Mouse (Mus musculus): ENCODE data around the gene Tbck.

The Tbck gene

DNA sequence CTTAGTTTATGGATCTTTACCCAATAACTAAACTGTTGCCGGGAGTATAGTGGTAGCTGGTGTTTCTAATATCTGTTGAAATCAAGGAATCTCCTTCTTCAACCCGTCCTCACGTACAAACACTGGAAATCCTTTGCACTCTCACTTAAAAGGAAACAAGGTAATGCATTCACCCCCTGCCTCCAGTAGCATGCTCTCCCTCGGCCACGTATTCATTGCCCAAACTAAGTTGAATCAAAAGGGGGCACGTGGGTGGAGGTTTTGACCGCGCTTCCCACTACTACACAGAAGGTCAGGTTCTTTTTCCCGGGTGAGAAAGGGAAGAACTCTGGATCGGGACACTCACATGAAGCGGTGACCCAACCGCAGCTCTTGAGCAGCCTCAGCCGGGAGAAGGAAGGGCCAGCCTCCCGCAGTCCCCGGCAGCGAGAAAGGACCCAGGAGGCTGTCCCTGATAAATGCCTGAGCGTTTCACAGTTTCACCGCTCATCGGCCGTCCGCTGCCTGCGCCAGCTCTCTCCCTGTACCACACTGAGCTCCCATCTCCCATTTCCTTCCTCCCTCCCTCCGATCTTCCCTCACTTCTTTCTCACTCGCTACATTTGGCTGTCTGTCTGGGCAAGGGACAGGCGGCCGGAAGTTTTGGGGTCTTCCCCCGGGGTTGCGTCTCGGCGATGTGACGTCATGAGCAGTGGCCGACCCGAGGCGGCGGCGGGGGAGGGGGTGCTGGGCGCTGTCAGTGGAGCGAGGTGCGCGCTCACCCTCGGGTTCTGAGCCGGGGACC is at the start of gene Tbck:
Tbck (plus strand) TSS at position 698 of the 784 bp plus-strand sequence.
- DNase-seq, result peak; percentile 95

DNA sequence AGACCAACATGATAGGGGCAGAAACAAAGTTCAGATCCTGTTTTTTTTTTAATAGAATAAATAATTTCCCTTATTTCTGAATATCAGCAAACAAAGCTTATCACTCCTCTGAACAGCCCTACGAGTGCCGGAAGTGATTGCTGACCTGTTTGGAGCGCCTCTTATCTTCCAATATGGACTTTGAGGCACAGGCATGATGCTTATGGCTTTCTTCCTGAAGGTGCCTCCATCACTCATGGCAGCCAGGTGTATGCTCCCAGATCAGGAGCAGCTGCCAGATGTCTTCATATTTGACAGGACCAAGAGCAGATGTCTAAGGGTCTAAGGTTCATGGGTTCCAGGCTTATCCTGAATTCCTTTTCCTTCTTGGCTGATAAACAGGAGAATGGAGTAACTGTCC is 46.9 kb upstream of the Tbck start:
- DNase-seq, result no peak

DNA sequence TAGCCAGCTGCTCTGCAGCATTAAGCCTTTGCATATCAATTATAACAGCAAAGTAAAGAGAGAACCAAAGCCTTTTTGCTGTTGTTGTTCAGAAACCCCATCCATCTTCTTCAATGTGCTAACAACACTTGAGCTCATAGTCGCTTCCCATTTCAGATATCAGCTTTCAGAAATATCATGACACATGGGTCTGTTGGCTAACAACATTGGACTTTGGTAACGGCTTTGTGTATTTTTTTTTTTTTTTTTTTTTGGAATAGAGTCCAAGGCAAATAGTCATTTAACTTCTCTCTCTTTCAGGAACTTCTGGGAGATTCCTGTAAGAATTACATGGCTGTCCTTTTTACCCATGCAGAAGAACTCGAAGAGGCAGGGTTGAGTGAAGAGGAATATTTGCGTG is 39.9 kb upstream of the Tbck start:
- DNase-seq, result no peak

DNA sequence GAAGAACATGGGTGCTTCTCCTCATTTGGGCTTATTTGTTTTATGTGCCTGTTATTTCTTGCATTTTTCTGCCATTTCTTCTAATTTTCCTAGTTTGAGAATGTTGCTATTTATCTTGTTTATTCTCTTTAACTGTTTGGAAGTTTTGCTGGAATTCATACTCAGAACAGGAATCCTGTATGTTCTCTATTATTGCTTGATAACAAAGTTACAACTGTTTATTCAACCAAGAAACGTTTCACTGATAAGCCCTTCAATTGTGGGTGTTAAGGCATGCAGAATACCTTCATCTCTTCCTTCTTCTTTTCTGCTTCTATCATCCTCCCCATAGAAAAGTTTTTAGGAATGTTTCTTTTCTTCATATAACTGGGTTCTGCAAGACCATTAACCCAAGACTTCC is 37.1 kb upstream of the Tbck start:
- DNase-seq, result no peak

DNA sequence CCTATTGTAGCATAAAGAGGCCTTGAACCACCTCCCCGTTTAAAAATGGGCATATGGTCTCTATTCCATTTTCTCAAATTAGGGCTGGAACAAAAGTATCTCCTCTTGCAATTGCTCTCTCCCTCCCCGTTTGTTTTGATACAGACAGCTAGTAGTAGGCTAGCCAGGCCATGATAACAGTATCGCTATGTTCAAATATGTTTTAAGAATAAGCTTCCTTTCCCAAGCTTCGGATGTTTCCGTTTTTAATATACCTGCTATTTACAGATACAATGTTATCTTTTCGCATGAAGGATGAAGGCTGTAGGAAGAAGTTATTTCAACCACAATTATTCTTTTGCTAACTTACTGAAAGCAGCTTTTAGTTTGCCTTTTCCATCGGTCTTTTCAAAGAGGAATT is 34.6 kb upstream of the Tbck start:
- DNase-seq, result no peak

DNA sequence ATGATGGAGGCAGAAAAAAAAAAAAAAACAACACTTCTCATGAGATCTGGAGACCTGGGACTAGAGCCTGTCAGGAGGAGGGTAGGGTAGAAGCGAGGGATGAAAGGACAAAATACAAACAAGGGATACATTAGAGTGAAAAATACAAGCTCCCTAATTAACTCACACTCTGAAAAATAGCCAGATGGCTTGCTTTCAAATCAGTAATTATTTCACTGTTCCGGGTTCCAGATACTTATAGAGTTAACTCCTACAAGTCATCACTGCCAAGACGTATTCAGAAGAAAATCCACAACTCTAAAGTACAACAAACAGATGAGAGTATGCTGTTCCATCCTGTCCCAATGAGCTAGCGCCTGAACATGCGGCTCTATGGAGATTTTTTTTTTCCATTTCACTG is 33.8 kb upstream of the Tbck start:
- no peak for DNase-seq

DNA sequence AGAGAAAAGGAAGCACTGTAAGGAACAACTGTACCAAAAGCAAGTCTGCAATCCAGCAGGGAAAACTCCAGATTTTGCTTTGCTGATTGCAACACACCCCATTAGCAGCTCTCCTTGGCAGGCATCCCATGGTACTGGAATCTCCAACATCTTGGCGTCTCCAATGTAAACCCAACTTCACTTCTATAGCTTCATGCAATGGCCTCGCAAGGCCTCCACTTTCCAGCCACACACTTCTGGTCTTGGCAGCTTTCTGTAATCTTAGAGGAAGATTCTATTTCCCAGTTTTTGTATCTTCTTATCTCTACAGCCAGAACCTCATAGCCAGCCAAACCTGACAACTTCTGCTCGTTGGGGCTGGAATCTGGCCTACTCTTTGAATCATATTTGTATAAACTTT is 32.2 kb upstream of the Tbck start:
- DNase-seq, result no peak

DNA sequence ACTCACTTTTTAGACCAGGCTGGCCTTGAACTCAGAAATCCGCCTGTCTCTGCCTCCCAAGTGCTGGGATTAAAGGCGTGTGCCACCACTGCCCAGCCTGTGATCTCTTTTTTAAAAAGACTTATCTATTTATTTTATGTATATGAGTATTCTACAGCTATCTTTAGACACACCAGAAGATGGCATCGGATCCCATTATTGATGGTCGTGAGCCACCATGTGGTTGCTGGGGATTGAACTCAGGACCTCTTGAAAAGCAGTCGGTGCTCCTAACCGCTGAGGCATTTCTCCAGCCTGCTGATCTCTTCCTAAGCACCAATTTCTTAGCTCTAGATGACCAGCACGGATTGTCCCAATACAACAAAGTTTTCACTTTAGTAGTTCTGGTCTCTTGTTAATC is 30.0 kb upstream of the Tbck start:
- no peak for DNase-seq

DNA sequence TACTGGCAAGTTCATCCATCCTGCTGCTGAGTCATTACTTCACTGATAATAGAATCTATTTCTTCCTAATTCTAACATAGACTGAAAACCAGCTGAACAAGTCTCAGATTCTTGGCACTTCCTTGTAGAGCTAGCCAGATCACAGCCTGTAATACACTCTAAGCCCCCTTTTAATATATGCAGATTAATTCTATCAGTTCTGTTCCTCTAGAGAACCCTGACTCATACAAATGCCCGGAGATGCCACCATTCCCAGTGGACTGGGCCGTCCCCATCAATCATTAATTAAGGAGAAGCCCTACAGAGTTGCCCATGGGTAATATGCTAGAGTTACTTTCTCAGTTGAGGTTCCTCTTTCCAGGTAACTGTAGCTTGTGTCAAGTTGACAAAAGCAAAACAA is 28.0 kb upstream of the Tbck start:
- DNase-seq, result no peak

DNA sequence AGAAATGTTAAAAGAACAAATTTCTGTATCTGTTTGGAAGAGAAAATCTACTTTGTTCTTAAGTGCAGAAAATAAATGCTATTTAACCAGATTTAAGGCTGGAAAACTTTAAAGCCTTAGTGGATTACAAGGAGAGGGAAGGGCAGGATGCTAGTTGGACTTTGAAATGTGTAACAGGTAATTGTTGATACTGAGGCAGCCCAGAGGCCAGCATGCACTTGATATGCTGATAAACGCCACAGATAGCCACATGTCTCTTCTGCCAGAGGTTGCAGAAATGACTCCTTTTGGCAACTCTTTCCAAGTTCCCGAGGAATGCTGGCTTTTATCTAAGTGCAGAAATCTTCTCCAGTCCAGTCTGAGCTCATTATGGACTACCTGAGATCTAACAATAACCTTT is 6.5 kb upstream of the Tbck start:
- DNase-seq, result no peak

DNA sequence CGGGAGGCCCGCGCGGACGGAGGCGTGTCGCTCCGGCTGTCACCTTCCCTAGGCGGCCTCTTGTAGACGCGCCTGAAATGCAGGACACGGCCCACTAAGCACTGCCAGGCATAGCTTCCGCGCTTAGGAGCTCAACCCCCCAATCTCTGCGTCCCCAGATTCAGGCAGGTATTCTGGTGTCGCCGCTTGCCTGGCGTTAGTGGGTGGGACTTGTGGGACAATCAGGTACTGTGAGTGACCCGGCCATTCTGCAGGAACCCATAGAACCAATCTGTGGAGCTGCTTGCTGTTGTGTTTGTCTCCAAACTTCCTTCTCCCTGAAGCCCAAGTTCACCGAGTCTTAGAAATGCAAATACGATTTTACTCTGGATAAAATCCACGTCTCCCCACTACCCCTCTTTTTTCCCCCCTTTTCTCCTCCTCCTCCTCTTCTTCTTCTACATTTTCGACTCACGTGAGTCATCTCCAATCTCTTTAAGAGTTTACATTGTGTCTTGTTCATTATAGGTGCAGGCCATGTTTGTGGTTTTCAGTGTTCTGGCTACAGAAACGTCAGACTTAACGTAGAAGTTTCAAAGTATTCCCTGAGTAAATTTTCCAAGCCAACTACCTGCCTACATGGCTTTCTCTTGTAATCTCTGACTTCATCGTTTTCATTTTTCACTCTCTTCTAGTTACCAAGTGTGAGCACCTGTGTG is 436 bp downstream of the Tbck start, which contains the start of gene Aimp1:
Aimp1 (minus strand) TSS at position 140 of the 698 bp plus-strand sequence.
- no peak for DNase-seq

DNA sequence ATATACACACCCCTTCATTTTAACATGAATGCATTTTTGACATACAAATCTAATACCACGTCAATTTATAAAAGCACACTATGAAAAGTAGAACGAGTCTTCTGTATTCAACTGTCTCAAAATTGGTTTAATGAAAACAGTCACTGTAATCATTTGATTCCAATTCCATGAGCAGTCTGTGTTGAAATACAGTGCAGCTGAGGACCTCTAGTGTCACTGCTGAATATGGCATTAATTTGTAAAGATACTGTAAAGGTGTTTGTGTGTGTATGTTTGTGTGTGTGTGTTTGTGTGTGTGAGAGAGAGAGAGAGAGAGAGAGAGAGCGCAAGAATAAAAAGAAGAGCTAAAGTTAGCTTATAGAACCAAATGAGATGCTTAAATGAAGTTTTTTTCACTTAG is 17.4 kb downstream of the Tbck start:
- DNase-seq, result peak; percentile 8

DNA sequence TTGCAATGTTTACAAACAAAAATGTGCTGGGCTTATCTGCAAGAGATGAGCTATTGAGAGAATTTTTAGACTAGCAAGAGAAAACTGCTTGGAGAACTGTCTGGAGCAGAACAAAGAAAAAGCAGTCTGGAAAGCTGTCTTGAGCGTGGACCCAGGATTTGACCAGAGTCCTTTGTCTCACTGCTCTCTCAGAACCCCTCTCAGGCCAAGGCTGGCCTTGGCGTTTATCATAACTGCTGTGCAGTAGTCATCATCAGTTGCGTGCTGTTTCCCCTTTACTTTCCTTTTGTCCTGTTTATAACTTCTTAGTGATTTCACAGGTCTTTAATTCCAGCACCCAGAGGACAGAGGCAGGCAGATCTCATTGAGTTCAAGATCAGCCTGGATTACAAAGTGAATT is 20.3 kb downstream of the Tbck start:
- no peak for DNase-seq

DNA sequence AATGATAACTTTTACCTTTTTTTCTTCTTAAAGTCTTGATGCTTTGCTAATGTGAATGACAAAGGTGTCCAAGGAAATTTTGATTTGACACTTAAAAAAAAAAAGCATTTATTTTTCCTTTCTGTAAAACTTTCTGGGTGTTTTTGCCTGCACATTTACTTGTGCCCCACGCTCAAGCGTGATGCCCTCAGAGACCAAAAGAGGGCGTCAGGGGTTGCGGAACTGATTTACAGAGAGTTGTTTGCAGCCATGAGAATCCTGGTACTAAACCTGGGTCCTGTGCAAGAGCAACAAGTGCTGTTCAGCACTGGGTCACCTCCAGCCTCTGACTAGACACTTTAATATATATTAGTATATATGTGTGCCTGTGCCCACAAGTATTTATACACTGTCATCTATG is 23.0 kb downstream of the Tbck start:
- peak; percentile 7 for DNase-seq

DNA sequence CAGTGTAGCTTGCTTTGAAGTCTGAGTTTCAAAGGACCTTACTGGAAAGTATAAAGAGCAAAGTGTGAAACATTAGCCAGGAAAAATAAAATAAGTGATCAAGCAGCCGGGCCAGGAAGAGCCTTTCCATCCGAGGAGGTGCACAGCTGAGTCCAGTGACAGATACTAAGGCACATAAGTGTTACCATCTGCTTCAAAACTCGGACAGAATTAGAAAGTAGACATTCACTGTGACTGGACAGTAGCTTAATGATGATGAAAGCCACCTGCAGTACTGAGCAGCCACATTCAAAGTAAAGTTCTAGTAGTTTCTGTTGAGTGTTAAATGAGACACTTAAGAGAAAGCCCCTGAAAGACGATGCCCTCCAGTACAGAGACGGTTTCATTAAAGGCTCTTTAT is 30.0 kb downstream of the Tbck start:
- DNase-seq, result no peak

DNA sequence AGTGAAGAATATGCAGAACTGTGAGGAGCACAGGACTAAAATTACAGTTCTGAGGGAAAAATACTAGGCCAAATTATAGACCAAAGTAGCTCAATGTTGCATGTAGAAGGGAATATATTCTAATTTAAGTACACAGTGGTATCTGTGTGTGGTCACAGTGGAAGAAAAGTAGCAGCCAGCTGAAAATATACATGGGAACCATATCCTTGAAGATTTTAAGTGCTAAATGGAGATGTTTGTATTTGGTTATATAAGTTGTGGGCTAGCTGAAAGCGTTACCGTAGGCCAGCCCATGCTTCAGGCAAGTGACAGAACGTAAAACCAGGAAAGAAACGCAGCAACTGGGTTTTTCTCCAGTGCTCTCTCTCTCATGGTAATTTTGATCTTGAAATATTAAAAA is 33.4 kb downstream of the Tbck start:
- no peak for DNase-seq

DNA sequence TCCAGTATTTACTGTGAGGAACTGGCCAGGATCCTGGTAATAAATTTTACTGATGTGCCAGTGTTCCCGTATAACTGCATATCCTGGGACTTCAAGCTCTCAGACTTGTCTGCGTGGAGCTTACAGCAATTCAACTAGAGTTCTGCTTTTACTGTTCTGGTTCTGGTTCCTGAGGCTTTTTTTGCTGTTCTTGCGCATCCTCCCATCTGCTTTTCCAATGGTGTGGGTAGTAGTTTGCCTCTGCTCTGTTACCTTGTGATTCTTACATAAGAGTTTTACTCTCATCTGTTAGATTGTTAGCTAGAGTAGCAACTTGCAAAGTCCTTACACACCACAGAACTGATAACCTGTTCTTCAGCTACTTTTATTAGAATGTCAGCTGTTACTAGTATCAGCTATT is 40.4 kb downstream of the Tbck start:
- DNase-seq, result no peak

DNA sequence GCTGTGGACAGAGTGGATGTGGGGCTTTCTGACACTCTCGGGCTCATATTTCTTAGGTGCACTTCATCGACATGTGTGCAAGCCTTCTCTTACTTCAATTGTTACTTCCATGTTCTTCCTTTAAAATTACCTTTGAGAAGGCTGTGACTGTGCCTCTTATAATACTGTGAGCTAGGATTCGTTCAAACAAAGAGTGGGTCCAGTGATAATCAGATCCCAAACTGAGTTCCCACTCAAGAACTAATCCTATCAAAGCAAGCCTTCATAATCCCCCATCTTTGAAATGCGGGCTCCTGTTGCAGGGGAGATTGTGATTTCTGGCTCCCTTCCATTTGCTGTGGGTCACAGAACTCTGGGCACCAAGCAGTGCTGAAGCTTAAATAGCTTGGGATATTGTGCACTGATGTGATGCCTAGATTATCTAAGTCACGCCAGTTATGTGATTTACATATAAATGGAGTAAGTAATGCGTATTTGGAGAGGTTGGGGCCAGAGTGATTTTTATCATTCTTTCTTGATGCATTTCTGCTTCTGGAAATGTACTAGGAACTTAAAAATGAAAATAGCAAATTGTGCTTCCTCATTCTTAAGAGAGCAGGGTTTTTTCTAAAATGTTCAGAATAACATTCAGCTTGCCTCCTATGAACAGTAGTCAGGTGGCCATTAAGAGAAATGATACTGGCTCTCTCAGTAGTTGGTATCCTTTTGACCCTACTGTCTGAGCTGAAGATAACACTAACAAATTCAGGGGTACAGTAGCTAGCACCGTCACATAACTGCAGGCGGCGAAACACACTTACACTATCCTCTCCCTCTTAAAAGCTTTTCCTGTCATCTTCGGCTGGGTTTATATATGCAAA is 60.6 kb downstream of the Tbck start:
- no peak for DNase-seq

DNA sequence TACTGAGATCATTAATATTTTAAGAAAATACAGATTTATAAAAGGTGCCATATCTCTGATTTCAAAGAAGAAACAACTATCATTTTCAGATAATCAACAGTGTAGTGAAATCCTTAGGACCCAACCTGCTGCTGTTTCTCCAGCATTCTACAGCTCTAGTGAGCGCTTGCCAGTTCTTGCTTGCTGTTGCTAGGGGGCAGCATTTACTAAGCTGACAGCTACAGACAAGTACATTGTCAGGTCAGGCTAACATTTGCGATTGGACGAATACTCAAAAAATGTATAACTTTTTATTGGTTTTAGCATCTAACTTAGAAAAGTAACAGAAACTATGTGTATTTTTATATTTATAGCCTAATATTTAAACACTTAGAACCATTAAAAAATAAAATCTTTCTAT is 63.1 kb downstream of the Tbck start:
- peak; percentile 45 for DNase-seq

DNA sequence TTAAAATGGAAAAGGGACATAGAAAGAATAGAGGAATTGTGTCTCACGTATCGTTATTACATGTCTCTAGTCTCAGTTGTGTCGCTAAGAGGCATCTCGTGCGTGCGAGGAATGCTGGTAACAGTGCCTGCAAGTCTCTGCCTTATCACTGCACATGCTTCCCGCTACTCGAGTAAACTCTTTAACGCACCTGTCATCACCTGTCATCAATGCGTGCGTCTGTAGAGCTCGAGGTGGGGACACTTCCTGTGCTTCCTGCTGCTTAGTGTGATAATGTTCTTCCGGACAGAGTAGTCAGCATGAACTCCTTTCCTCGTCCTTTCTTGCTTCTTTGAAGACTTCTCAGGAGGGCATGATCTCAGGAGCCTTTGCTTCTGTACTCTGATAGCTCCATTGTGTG is 63.8 kb downstream of the Tbck start:
- no peak for DNase-seq

DNA sequence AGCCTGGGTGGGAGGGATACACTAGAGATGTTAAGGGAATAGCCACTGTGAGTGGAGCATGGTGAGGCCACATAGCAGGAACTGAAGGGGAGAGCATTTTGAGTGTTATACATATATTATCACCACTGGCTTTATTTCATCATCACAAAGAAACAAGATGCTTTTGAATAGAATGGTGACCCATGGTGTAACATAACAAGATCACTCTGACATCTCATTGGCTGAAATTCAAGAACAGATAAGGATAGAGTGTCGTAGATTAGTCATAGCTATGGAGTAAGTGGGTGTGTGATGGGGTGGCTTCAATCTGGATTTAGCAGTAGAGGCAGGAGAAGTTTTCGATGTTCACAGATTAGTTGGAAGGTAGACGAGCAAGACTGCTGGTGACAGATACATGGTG is 64.8 kb downstream of the Tbck start:
- DNase-seq, result no peak

DNA sequence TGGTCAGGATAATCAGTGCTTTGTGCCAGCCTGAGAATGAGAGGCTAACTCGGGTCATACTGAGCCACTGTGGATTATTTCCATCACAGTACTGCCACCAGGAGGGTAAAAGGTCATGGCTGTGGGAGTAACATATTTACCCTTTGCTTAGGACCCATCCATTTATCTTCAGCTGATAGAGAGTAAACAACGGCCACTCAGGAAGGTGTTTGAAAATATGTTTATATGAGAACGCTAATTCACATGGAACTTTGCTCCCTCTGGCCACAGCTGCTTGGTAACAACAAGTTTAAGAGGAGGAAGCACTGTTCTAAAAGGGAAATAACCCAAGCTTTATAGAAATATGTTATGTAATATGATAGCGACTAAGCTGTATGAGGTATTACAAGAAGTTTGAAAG is 68.8 kb downstream of the Tbck start:
- DNase-seq, result no peak

DNA sequence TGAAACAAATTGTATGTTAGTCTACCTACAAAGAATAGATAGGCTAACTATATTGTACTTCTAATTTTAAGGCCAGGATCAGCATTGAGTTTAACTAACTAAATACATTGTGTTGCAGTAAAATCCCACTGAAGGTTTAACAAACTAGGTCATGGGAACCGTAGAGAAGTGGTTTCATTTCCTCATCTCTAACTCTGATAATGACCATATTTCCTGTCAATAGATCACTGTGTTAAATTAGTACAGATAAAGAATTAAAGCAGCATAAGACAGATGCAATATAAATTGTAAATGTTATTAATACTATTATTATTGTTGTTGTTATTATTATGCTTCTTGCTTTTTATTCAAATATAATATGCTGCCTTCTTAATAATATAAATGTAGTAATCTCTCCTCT is 72.3 kb downstream of the Tbck start:
- no peak for DNase-seq
